13 mouse cellular contexts compared by ENCODE assay signal in the genomic region with DNA sequence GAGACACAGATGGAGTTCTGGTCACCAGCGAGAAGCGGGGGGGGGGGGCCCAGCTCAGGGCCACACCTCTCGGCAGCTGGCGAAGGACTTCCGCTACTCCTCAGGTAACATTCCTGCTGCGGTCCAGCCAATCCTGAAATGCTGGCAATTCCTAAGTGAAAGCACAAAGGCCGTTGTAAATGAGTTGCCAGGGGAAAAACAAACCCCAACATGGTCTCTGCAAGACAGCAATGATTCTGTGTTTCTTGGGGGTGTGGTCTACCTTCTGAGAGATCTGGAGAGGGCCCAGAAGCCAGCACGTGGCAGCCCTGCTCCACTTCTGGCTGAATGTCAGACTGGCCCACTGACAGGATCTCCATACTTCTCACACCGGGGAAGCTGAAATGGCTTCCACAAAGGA. TPM values are rescaled to one million over a fixed set of nuclear protein-coding genes. Genes with fewer than 3 reads are reported as not detected.
DNase-seq lines count a peak whose midpoint lies in the region; ATAC-seq lines count a peak whose summit lies in the region.
"Had no signal": no experiment of that assay in that cellular context is flagged by ENCODE, and none has a peak within 500 bp of the region (broad histone marks: within the 10 kb centered on the region; RNA-seq: fewer than 3 reads in every experiment).

No protein-coding gene starts in this region.

- H3K9me3 ChIP-seq in heart, embryonic 14.5 days (ENCODE audit: control insufficient read depth, low read length): no peaks in the 10 kb centered on the region
- no peaks in the 10 kb centered on the region for H3K9me3 ChIP-seq in heart, embryonic 12.5 days (replicated peaks)
- no peaks in the 10 kb centered on the region for H3K9me3 ChIP-seq in intestine, embryonic 14.5 days (ENCODE audit: control insufficient read depth, low read length)
- H3K9me3 ChIP-seq in limb, embryonic 12.5 days: no peaks in the 10 kb centered on the region
- H3K9me3 ChIP-seq: liver, embryonic 12.5 days; stomach, embryonic 15.5 days had no signal

- DNase-seq in brain, adult 2 months (ENCODE audit: low read depth, low spot score): peak; percentile 72
- peak; percentile 53 for DNase-seq in intestine, embryonic 14.5 days (ENCODE audit: low spot score)
- DNase-seq in gastrocnemius, postnatal 4 days (ENCODE audit: low spot score in 2 of 2): no peak
- no peak for DNase-seq in embryo, embryonic 10 days (ENCODE audit: low spot score)
- no peak for DNase-seq in retina, postnatal 1 day
- DNase-seq: heart, adult 11 months had no signal

- no peak overlapping the region for H3K9ac ChIP-seq in heart, embryonic 14.5 days (ENCODE audit: low read length)
- H3K9ac ChIP-seq in heart, embryonic 12.5 days: no peak overlapping the region
- no peak overlapping the region for H3K9ac ChIP-seq in intestine, embryonic 14.5 days (ENCODE audit: low read length)
- no peak overlapping the region for H3K9ac ChIP-seq in limb, embryonic 12.5 days (replicated peaks)
- H3K9ac ChIP-seq: liver, embryonic 12.5 days; stomach, embryonic 15.5 days had no signal

- ATAC-seq in heart, embryonic 14.5 days (ENCODE audit: insufficient number of reproducible peaks, insufficient read depth, low FRiP score, low read depth): no peak
- ATAC-seq in heart, embryonic 12.5 days (ENCODE audit: insufficient number of reproducible peaks, low FRiP score): no peak
- ATAC-seq in intestine, embryonic 14.5 days (replicated peaks; ENCODE audit: low FRiP score, low TSS enrichment, low read depth): 0 out of 2 replicates have a peak, but pooled peaks have one; percentile 62
- no peak for ATAC-seq in limb, embryonic 12.5 days (ENCODE audit: insufficient number of reproducible peaks, insufficient read depth, low FRiP score, low TSS enrichment, low read depth)
- ATAC-seq: liver, embryonic 12.5 days had no signal

- peaks cover 0 to 2% of the 10 kb centered on the region in 2 experiments; a peak in 1 of 4 replicates for H3K4me1 ChIP-seq in heart, embryonic 14.5 days (ENCODE audit: control insufficient read depth in 2 of 2, insufficient read depth in 2 of 2, low read length in 2 of 2)
- no peaks in the 10 kb centered on the region for H3K4me1 ChIP-seq in heart, embryonic 12.5 days (replicated peaks)
- no peaks in the 10 kb centered on the region for H3K4me1 ChIP-seq in intestine, embryonic 14.5 days (replicated peaks; ENCODE audit: control insufficient read depth, insufficient read depth, low read length)
- peaks cover 10% of the 10 kb centered on the region for H3K4me1 ChIP-seq in limb, embryonic 12.5 days (replicated peaks)
- H3K4me1 ChIP-seq: liver, embryonic 12.5 days; stomach, embryonic 15.5 days had no signal

- no peak overlapping the region for H3K27ac ChIP-seq in heart, embryonic 14.5 days (replicated peaks in 1 of 2; ENCODE audit: control insufficient read depth in 1 of 2, insufficient read depth in 1 of 2, low read depth in 2 of 2, low read length in 2 of 2)
- H3K27ac ChIP-seq in heart, embryonic 12.5 days (ENCODE audit: poor library complexity, severe bottlenecking): no peak overlapping the region
- no peak overlapping the region; the same call in 1 of the 2 replicates for H3K27ac ChIP-seq in intestine, embryonic 14.5 days (ENCODE audit: low read depth)
- no peak overlapping the region for H3K27ac ChIP-seq in limb, embryonic 12.5 days
- H3K27ac ChIP-seq: liver, embryonic 12.5 days; stomach, embryonic 15.5 days had no signal

- WGBS in heart, embryonic 14.5 days: 20% methylated on average over 9 of the region's 9 CpGs
- WGBS in heart, embryonic 12.5 days: 30% methylated on average over 9 of the region's 9 CpGs
- 21% methylated on average over 9 of the region's 9 CpGs for whole genome bisulfite sequencing in intestine, embryonic 14.5 days
- 21% methylated on average over 9 of the region's 9 CpGs for WGBS in limb, embryonic 12.5 days

- 0 out of 2 replicates have a peak, but pooled peaks cover 3% of the 10 kb centered on the region for H3K27me3 ChIP-seq in heart, embryonic 14.5 days (ENCODE audit: control insufficient read depth, insufficient read depth, low read length)
- H3K27me3 ChIP-seq in heart, embryonic 12.5 days (replicated peaks): 0 out of 2 replicates have a peak, but pooled peaks cover 3% of the 10 kb centered on the region
- H3K27me3 ChIP-seq in intestine, embryonic 14.5 days (replicated peaks; ENCODE audit: control insufficient read depth, insufficient read depth, low read length): no peaks in the 10 kb centered on the region
- H3K27me3 ChIP-seq in limb, embryonic 12.5 days: no peaks in the 10 kb centered on the region
- H3K27me3 ChIP-seq: liver, embryonic 12.5 days; stomach, embryonic 15.5 days had no signal

- peak overlapping the region; percentile 13; the same call in 1 of the 2 replicates for H3K4me2 ChIP-seq in heart, embryonic 14.5 days (ENCODE audit: low read length)
- H3K4me2 ChIP-seq in heart, embryonic 12.5 days: no peak overlapping the region
- H3K4me2 ChIP-seq in intestine, embryonic 14.5 days (ENCODE audit: low read length): no peak overlapping the region
- peak overlapping the region; percentile 28; the same call in 1 of the 2 replicates for H3K4me2 ChIP-seq in limb, embryonic 12.5 days
- H3K4me2 ChIP-seq: liver, embryonic 12.5 days; stomach, embryonic 15.5 days had no signal

- H3K36me3 ChIP-seq in heart, embryonic 14.5 days (ENCODE audit: control insufficient read depth, insufficient read depth, low read length): no peaks in the 10 kb centered on the region
- no peaks in the 10 kb centered on the region for H3K36me3 ChIP-seq in heart, embryonic 12.5 days
- no peaks in the 10 kb centered on the region for H3K36me3 ChIP-seq in intestine, embryonic 14.5 days (ENCODE audit: control insufficient read depth, insufficient read depth, low read length)
- H3K36me3 ChIP-seq in limb, embryonic 12.5 days: no peaks in the 10 kb centered on the region
- H3K36me3 ChIP-seq: liver, embryonic 12.5 days; stomach, embryonic 15.5 days had no signal

- H3K4me3 ChIP-seq in heart, embryonic 14.5 days (ENCODE audit: control insufficient read depth in 1 of 2, insufficient read depth in 1 of 2, low read depth in 1 of 2, low read length in 2 of 2): no peak overlapping the region
- no peak overlapping the region for H3K4me3 ChIP-seq in heart, embryonic 12.5 days
- H3K4me3 ChIP-seq in intestine, embryonic 14.5 days (ENCODE audit: low read depth, low read length): no peak overlapping the region
- H3K4me3 ChIP-seq in limb, embryonic 12.5 days (replicated peaks): no peak overlapping the region
- H3K4me3 ChIP-seq: erythroblast, embryonic 14.5 days; liver, embryonic 12.5 days; stomach, embryonic 15.5 days had no signal

RNA-seq across cellular contexts. Expression of gene Dgkg, which starts 34.7 kb away (rescaled TPM):
- 0.42 and 0.47 TPM in 2 replicates for polyA plus RNA-seq in heart, embryonic 14.5 days (2014; fragmentation: Nextera tagmentation; extraction: Ambion mirVana)
- polyA plus RNA-seq in heart, embryonic 12.5 days (2016; fragmentation: Nextera tagmentation; extraction: Ambion mirVana): 0.37 and 0.47 TPM in 2 replicates
- 3.2 and 3.5 TPM in 2 replicates for polyA plus RNA-seq in intestine, embryonic 14.5 days (2014; fragmentation: Nextera tagmentation; extraction: Ambion mirVana)
- 0.09 and 0.30 TPM in 2 replicates for polyA plus RNA-seq in limb, embryonic 12.5 days (2016; fragmentation: Nextera tagmentation; extraction: Ambion mirVana)
- 1 to 10 TPM in 1 of 2 experiments, under 1 TPM in 1; 0.91 to 1.4 TPM for total RNA-seq in gastrocnemius, postnatal 4 days (2021)
- total RNA-seq: MEL had no signal
- polyA plus RNA-seq: erythroblast, embryonic 14.5 days had no signal

Comparison
In these comparisons a context has a peak if more than half of its experiments do, and no peak if none do; other contexts are left out.
1. H3K4me2 ChIP-seq: peak in heart, embryonic 14.5 days (single experiment) and limb, embryonic 12.5 days (single experiment); none in heart, embryonic 12.5 days (single experiment) and intestine, embryonic 14.5 days (single experiment).
2. DNase-seq: peak in brain, adult 2 months (single experiment) and intestine, embryonic 14.5 days (single experiment); none in gastrocnemius, postnatal 4 days (0 of 2), embryo, embryonic 10 days (single experiment) and retina, postnatal 1 day (single experiment).